ENCODE assay signal across 10 mouse cellular contexts in genomic region chr8:123444131-123444530, GRCm38 (mm10). TPM values are rescaled to one million over a fixed set of nuclear protein-coding genes. Genes with fewer than 3 reads are reported as not detected.
DNase-seq lines count a peak whose midpoint lies in the region; ATAC-seq lines count a peak whose summit lies in the region.
"Had no signal": no experiment of that assay in that cellular context is flagged by ENCODE, and none has a peak within 500 bp of the region (broad histone marks: within the 10 kb centered on the region; RNA-seq: fewer than 3 reads in every experiment).

No protein-coding gene starts in this region.

- 85% methylated on average over 6 of the region's 6 CpGs for WGBS in forebrain, embryonic 10.5 days
- 88% methylated on average over 6 of the region's 6 CpGs for WGBS in forebrain, embryonic 11.5 days
- 84% methylated on average over 6 of the region's 6 CpGs for WGBS in neural tube, embryonic 12.5 days
- whole genome bisulfite sequencing in liver, embryonic 16.5 days (ENCODE audit: insufficient replicate concordance): 51% methylated on average over 6 of the region's 6 CpGs

- no peaks in the 10 kb centered on the region for H3K9me3 ChIP-seq in forebrain, embryonic 10.5 days
- H3K9me3 ChIP-seq in forebrain, embryonic 11.5 days (ENCODE audit: control insufficient read depth, low read length): no peaks in the 10 kb centered on the region
- H3K9me3 ChIP-seq in neural tube, embryonic 12.5 days: no peaks in the 10 kb centered on the region
- no peaks in the 10 kb centered on the region for H3K9me3 ChIP-seq in liver, embryonic 16.5 days (replicated peaks; ENCODE audit: control insufficient read depth, low read length)

- no peak overlapping the region for H3K4me2 ChIP-seq in forebrain, embryonic 11.5 days (ENCODE audit: low read depth, low read length, severe bottlenecking)
- peak overlapping the region; percentile 77 for H3K4me2 ChIP-seq in neural tube, embryonic 12.5 days (replicated peaks)
- peak overlapping the region; percentile 85 for H3K4me2 ChIP-seq in liver, embryonic 16.5 days (ENCODE audit: low read depth, low read length)

- 0 out of 2 replicates have a peak overlapping the region, but pooled peaks have one; percentile 97 for H3K27ac ChIP-seq in forebrain, embryonic 10.5 days
- H3K27ac ChIP-seq in forebrain, embryonic 11.5 days (ENCODE audit: low read depth, low read length): no peak overlapping the region
- H3K27ac ChIP-seq in neural tube, embryonic 12.5 days: no peak overlapping the region
- H3K27ac ChIP-seq in liver, embryonic 16.5 days (ENCODE audit: low read length): no peak overlapping the region

- no peak overlapping the region for H3K9ac ChIP-seq in forebrain, embryonic 11.5 days (ENCODE audit: low read length)
- no peak overlapping the region for H3K9ac ChIP-seq in neural tube, embryonic 12.5 days
- H3K9ac ChIP-seq in liver, embryonic 16.5 days (ENCODE audit: low read depth, low read length): no peak overlapping the region

- H3K36me3 ChIP-seq in forebrain, embryonic 10.5 days (replicated peaks): peaks cover 34% of the 10 kb centered on the region
- H3K36me3 ChIP-seq in forebrain, embryonic 11.5 days (ENCODE audit: control insufficient read depth, insufficient read depth, low read length): no peaks in the 10 kb centered on the region
- H3K36me3 ChIP-seq in neural tube, embryonic 12.5 days: peaks cover 2% of the 10 kb centered on the region; the same call in 1 of the 2 replicates
- no peaks in the 10 kb centered on the region for H3K36me3 ChIP-seq in liver, embryonic 16.5 days (ENCODE audit: control insufficient read depth, insufficient read depth)

- H3K27me3 ChIP-seq in forebrain, embryonic 10.5 days (ENCODE audit: poor library complexity, severe bottlenecking): no peaks in the 10 kb centered on the region
- H3K27me3 ChIP-seq in forebrain, embryonic 11.5 days (ENCODE audit: control insufficient read depth, insufficient read depth, low read length): no peaks in the 10 kb centered on the region
- H3K27me3 ChIP-seq in neural tube, embryonic 12.5 days (replicated peaks): no peaks in the 10 kb centered on the region
- no peaks in the 10 kb centered on the region for H3K27me3 ChIP-seq in liver, embryonic 16.5 days (ENCODE audit: control insufficient read depth, insufficient read depth, low read depth, low read length)

- H3K4me1 ChIP-seq in forebrain, embryonic 10.5 days: peaks cover 17% of the 10 kb centered on the region
- H3K4me1 ChIP-seq in forebrain, embryonic 11.5 days (replicated peaks; ENCODE audit: control insufficient read depth, insufficient read depth, low read length): peaks cover 8% of the 10 kb centered on the region; the same call in 1 of the 2 replicates
- peaks cover 9% of the 10 kb centered on the region; the same call in 1 of the 2 replicates for H3K4me1 ChIP-seq in neural tube, embryonic 12.5 days
- peaks cover 11% of the 10 kb centered on the region for H3K4me1 ChIP-seq in liver, embryonic 16.5 days (ENCODE audit: control insufficient read depth, low read depth, low read length)

- no peak for ATAC-seq in forebrain, embryonic 11.5 days (replicated peaks; ENCODE audit: low FRiP score)
- ATAC-seq in neural tube, embryonic 12.5 days (ENCODE audit: low FRiP score, low read depth): no peak
- ATAC-seq in liver, embryonic 16.5 days (ENCODE audit: low read depth): no peak

- H3K4me3 ChIP-seq in forebrain, embryonic 10.5 days: peak overlapping the region; percentile 79
- no peak overlapping the region for H3K4me3 ChIP-seq in forebrain, embryonic 11.5 days (ENCODE audit: low read depth, low read length)
- H3K4me3 ChIP-seq in neural tube, embryonic 12.5 days: no peak overlapping the region
- H3K4me3 ChIP-seq in liver, embryonic 16.5 days (ENCODE audit: low read depth, low read length): no peak overlapping the region; the same call in 1 of the 2 replicates

- DNase-seq in forebrain, embryonic 10.5 days (ENCODE audit: extremely low spot score, low spot score): no peak
- no peak for DNase-seq in forebrain, embryonic 11.5 days (ENCODE audit: low spot score)
- DNase-seq in neural tube, embryonic 10.5 days (ENCODE audit: extremely low spot score, low spot score): no peak
- no peak for DNase-seq in adrenal gland, postnatal 14 days
- no peak for DNase-seq in retina, postnatal 1 day
- DNase-seq in gastrocnemius, adult 18-20 months (ENCODE audit: low spot score): no peak
- DNase-seq: gastrocnemius, postnatal 10 days had no signal

RNA-seq across cellular contexts. Expression of gene Def8, which starts 20.8 kb away (rescaled TPM):
- 45.9 and 49.9 TPM in 2 replicates for polyA plus RNA-seq in forebrain, embryonic 10.5 days (2016; fragmentation: Nextera tagmentation; extraction: Ambion mirVana)
- polyA plus RNA-seq in forebrain, embryonic 11.5 days (2014; fragmentation: Nextera tagmentation; extraction: Ambion mirVana): 46.3 and 48.1 TPM in 2 replicates
- polyA plus RNA-seq in neural tube, embryonic 12.5 days (2016; fragmentation: Nextera tagmentation; extraction: Ambion mirVana): 43.2 and 45.1 TPM in 2 replicates
- 9.9 and 11.3 TPM in 2 replicates for polyA plus RNA-seq in liver, embryonic 16.5 days (2015; fragmentation: Nextera tagmentation; extraction: Ambion mirVana)
- 26.7 and 28.5 TPM in 2 replicates for total RNA-seq in adrenal gland, postnatal 14 days (2021)
- total RNA-seq in gastrocnemius, adult 18-20 months (2021): 10 to 100 TPM; 34.6 to 43.7 TPM

RNA-seq across cellular contexts. Expression of gene Tubb3, which starts 32.9 kb away (rescaled TPM):
- 205 and 261 TPM in 2 replicates for polyA plus RNA-seq in forebrain, embryonic 10.5 days (2016; fragmentation: Nextera tagmentation; extraction: Ambion mirVana)
- 556 and 641 TPM in 2 replicates for polyA plus RNA-seq in forebrain, embryonic 11.5 days (2014; fragmentation: Nextera tagmentation; extraction: Ambion mirVana)
- 1,217 and 1,244 TPM in 2 replicates for polyA plus RNA-seq in neural tube, embryonic 12.5 days (2016; fragmentation: Nextera tagmentation; extraction: Ambion mirVana)
- 0.35 and 0.64 TPM in 2 replicates for polyA plus RNA-seq in liver, embryonic 16.5 days (2015; fragmentation: Nextera tagmentation; extraction: Ambion mirVana)
- 7.3 and 32.4 TPM in 2 replicates for total RNA-seq in adrenal gland, postnatal 14 days (2021)
- not detected for total RNA-seq in gastrocnemius, adult 18-20 months (2021)

RNA-seq across cellular contexts. Expression of gene Afg3l1, which starts 33.6 kb away (rescaled TPM):
- 68.8 and 69.7 TPM in 2 replicates for polyA plus RNA-seq in forebrain, embryonic 10.5 days (2016; fragmentation: Nextera tagmentation; extraction: Ambion mirVana)
- 44.3 and 51.0 TPM in 2 replicates for polyA plus RNA-seq in forebrain, embryonic 11.5 days (2014; fragmentation: Nextera tagmentation; extraction: Ambion mirVana)
- 59.8 and 63.3 TPM in 2 replicates for polyA plus RNA-seq in neural tube, embryonic 12.5 days (2016; fragmentation: Nextera tagmentation; extraction: Ambion mirVana)
- 21.9 and 24.0 TPM in 2 replicates for polyA plus RNA-seq in liver, embryonic 16.5 days (2015; fragmentation: Nextera tagmentation; extraction: Ambion mirVana)
- 63.9 and 69.6 TPM in 2 replicates for total RNA-seq in adrenal gland, postnatal 14 days (2021)
- total RNA-seq in gastrocnemius, adult 18-20 months (2021): 10 to 100 TPM; 37.8 to 41.0 TPM

RNA-seq across cellular contexts. Expression of gene Mc1r, which starts 37.2 kb away (rescaled TPM):
- 0.06 and 0.07 TPM in 2 replicates for polyA plus RNA-seq in forebrain, embryonic 10.5 days (2016; fragmentation: Nextera tagmentation; extraction: Ambion mirVana)
- polyA plus RNA-seq in forebrain, embryonic 11.5 days (2014; fragmentation: Nextera tagmentation; extraction: Ambion mirVana): 0.16 and 0.31 TPM in 2 replicates
- 0.10 and 0.18 TPM in 2 replicates for polyA plus RNA-seq in neural tube, embryonic 12.5 days (2016; fragmentation: Nextera tagmentation; extraction: Ambion mirVana)
- not detected in 2 replicates for polyA plus RNA-seq in liver, embryonic 16.5 days (2015; fragmentation: Nextera tagmentation; extraction: Ambion mirVana)
- total RNA-seq in adrenal gland, postnatal 14 days (2021): not detected in 2 replicates
- not detected for total RNA-seq in gastrocnemius, adult 18-20 months (2021)
- total RNA-seq: gastrocnemius, postnatal 10 days had no signal
- polyA plus RNA-seq: urinary bladder, adult 2 months had no signal

Comparison
In these comparisons a context has a peak if more than half of its experiments do, and no peak if none do; other contexts are left out.
1. RNA of gene Tubb3, which starts 32.9 kb away (polyA plus RNA-seq): 1,217 to 1,244 TPM in neural tube, embryonic 12.5 days, 556 to 641 TPM in forebrain, embryonic 11.5 days and 205 to 261 TPM in forebrain, embryonic 10.5 days; 0.35 to 0.64 TPM in liver, embryonic 16.5 days; every median in the first group is over 100 times any median in the second.